Mouse (Mus musculus) CH12.LX (cell line): ENCODE results near the gene Psmd12.

Source experiments
- BHLHE40 ChIP-seq: IDR thresholded peaks from 2 replicates; pipeline ENCODE4 v1.6.1; 2011; ENCODE audit warnings: mild to moderate bottlenecking, low read depth, low read length, improper control_type of control experiment
- ETS1 ChIP-seq: conservative IDR thresholded peaks from 2 replicates; pipeline ENCODE4 v1.6.1; 2012; ENCODE audit warnings: low read depth, mild to moderate bottlenecking, inconsistent platforms, low read length, improper control_type of control experiment, moderate library complexity
- GABPA ChIP-seq: IDR thresholded peaks from 2 replicates; pipeline ENCODE4 v1.6.1; 2012; ENCODE audit warnings: low read depth, low read length, improper control_type of control experiment, inconsistent platforms; ENCODE audit not compliant: insufficient replicate concordance
- POLR2AphosphoS2 ChIP-seq: IDR thresholded peaks from 2 replicates; pipeline ENCODE4 v1.6.1; 2011; ENCODE audit warnings: low read depth, low read length, improper control_type of control experiment
- SIN3A ChIP-seq: IDR thresholded peaks from 2 replicates; pipeline ENCODE4 v1.6.1; 2012; ENCODE audit warnings: low read length, improper control_type of control experiment, inconsistent platforms
- TBP ChIP-seq: conservative IDR thresholded peaks from 2 replicates; pipeline ENCODE4 v1.6.1; 2011; ENCODE audit warnings: low read depth, low read length, improper control_type of control experiment

- TF ChIP-seq ETS1, result no peak
- TF ChIP-seq SIN3A, result no peak
- TF ChIP-seq GABPA, result no peak
- no peak for TF ChIP-seq BHLHE40
- TF ChIP-seq POLR2AphosphoS2, result no peak
- no peak for TF ChIP-seq TBP
These were observed 16.8 kb upstream of the Psmd12 start for GRCm38 (mm10) chr11:107462478-107462877.
